9 mouse cellular contexts compared by ENCODE assay signal in genomic region chr12:24741535-24741934, GRCm38 (mm10). TPM values are rescaled to one million over a fixed set of nuclear protein-coding genes. Genes with fewer than 3 reads are reported as not detected.
DNase-seq lines count a peak whose midpoint lies in the region; ATAC-seq and TF ChIP-seq lines count a peak whose summit lies in the region.
"Not testable (repeated sequence)": the region's sequence is repeated elsewhere in the genome, so short reads cannot be mapped to it uniquely, and the experiment has no call there.
"Had no signal": no experiment of that assay in that cellular context is flagged by ENCODE, and none has a peak within 500 bp of the region (broad histone marks: within the 10 kb centered on the region; RNA-seq: fewer than 3 reads in every experiment).

No protein-coding gene starts in this region.

- TF ChIP-seq CTCF in MEL (IDR thresholded peaks at IDR 0.05 in 2 of 3, conservative IDR thresholded peaks at IDR 0.05 in 1 of 3; ENCODE audit: control insufficient read depth in 1 of 3, insufficient read depth in 1 of 3, low read depth in 2 of 3, low read length in 3 of 3, poor library complexity in 1 of 3, severe bottlenecking in 1 of 3): peak; percentile 26 to 75 (median 42)
- TF ChIP-seq CTCF in gastrocnemius, adult 2 months (IDR thresholded peaks at IDR 0.05): peak; percentile 31; the same call in 1 of the 2 replicates
- 0 out of 2 replicates have a peak, but pooled peaks have one; percentile 17 for TF ChIP-seq CTCF in kidney, adult 2 months (conservative IDR thresholded peaks at IDR 0.05; ENCODE audit: insufficient read depth, insufficient read length, low read depth, low read length)
- peak; percentile 52 for TF ChIP-seq CTCF in lung, postnatal 0 days (IDR thresholded peaks at IDR 0.05)
- TF ChIP-seq CTCF in small intestine, adult 2 months (IDR thresholded peaks at IDR 0.05; ENCODE audit: extremely low read depth, insufficient read length, insufficient replicate concordance, low read depth, low read length): peak; percentile 16; the same call in 1 of the 2 replicates

- TF ChIP-seq EP300 in MEL (IDR thresholded peaks at IDR 0.05; ENCODE audit: low read depth in 1 of 2, low read length in 2 of 2); lung, postnatal 0 days (IDR thresholded peaks at IDR 0.05): not testable (repeated sequence)

- not testable (repeated sequence) for H3K9me3 ChIP-seq in MEL (replicated peaks; ENCODE audit: insufficient read depth, low read length); lung, postnatal 0 days (ENCODE audit: low read length)

- H3K9ac ChIP-seq in MEL (ENCODE audit: control insufficient read depth, low read depth, low read length, poor library complexity, severe bottlenecking); lung, postnatal 0 days (replicated peaks; ENCODE audit: low read depth): not testable (repeated sequence)

- not testable (repeated sequence) for H3K27me3 ChIP-seq in MEL (ENCODE audit: control insufficient read depth in 1 of 2, insufficient read depth in 2 of 2, low read length in 2 of 2); kidney, adult 2 months (replicated peaks; ENCODE audit: control insufficient read depth, insufficient read depth, low read length); lung, postnatal 0 days (replicated peaks; ENCODE audit: insufficient read depth, low read length); small intestine, adult 2 months (ENCODE audit: control insufficient read depth, insufficient read depth, low read length)

- not testable (repeated sequence) for H3K79me2 ChIP-seq in MEL (ENCODE audit: control insufficient read depth, insufficient read depth, low read length, poor library complexity)

- not testable (repeated sequence) for H3K36me3 ChIP-seq in MEL (ENCODE audit: control insufficient read depth in 1 of 2, insufficient read depth in 2 of 2, low read length in 2 of 2); kidney, adult 2 months (ENCODE audit: control insufficient read depth, insufficient read depth, low read length); lung, postnatal 0 days (ENCODE audit: insufficient read depth, low read length); small intestine, adult 2 months (ENCODE audit: control insufficient read depth, insufficient read depth, low read length)

- 77% methylated on average over 6 of the region's 6 CpGs for WGBS in kidney, adult 2 months
- 68% methylated on average over 6 of the region's 6 CpGs for WGBS in lung, postnatal 0 days
- WGBS in small intestine, adult 2 months: 81% methylated on average over 6 of the region's 6 CpGs

- ATAC-seq in lung, postnatal 0 days: not testable (repeated sequence)

- not testable (repeated sequence) for H3K4me1 ChIP-seq in MEL (ENCODE audit: control insufficient read depth in 1 of 2, insufficient read depth in 2 of 2, low read length in 2 of 2); kidney, adult 2 months (ENCODE audit: control insufficient read depth, insufficient read depth, low read length); lung, postnatal 0 days (ENCODE audit: insufficient read depth, low read depth, low read length); small intestine, adult 2 months (ENCODE audit: control insufficient read depth, insufficient read depth, insufficient read length, low read length)

- not testable (repeated sequence) for H3K27ac ChIP-seq in MEL (ENCODE audit: control insufficient read depth, low read depth, low read length); gastrocnemius, adult 2 months; kidney, adult 2 months (ENCODE audit: insufficient read depth, low read depth, low read length); lung, postnatal 0 days (ENCODE audit: low read length); small intestine, adult 2 months (ENCODE audit: insufficient read depth, low read depth, low read length)

- H3K4me3 ChIP-seq in MEL (ENCODE audit: control insufficient read depth in 1 of 2, insufficient read depth in 1 of 2, low read depth in 2 of 2, low read length in 2 of 2); gastrocnemius, adult 2 months; kidney, adult 2 months (ENCODE audit: insufficient read depth, low read depth, low read length); lung, postnatal 0 days (ENCODE audit: low read depth, low read length); small intestine, adult 2 months (ENCODE audit: low read depth, low read length): not testable (repeated sequence)

- peak; percentile 8 to 16 for DNase-seq in B cell, adult 2 months
- DNase-seq in MEL (ENCODE audit: low read depth, low spot score): peak; percentile 77
- DNase-seq in c-Kit-negative CD71-positive TER-119-positive erythroid progenitor cells, embryonic 14.5 days (ENCODE audit: low read depth, low spot score): peak; percentile 32
- not testable (repeated sequence) for DNase-seq in gastrocnemius, adult 2 months; kidney, adult 2 months; lung, postnatal 0 days (ENCODE audit: low spot score)

- peak; percentile 48 for TF ChIP-seq RAD21 in MEL (IDR thresholded peaks at IDR 0.05; ENCODE audit: low read depth, low read length)

- intact Hi-C loops in gastrocnemius, adult 2 months (cut with DNase I): not testable (repeated sequence)

- not testable (repeated sequence) for TF ChIP-seq POLR2A in MEL (IDR thresholded peaks at IDR 0.05; ENCODE audit: control insufficient read depth in 1 of 2, insufficient read depth in 1 of 2, low read depth in 1 of 2, low read length in 2 of 2, poor library complexity in 1 of 2); kidney, adult 2 months (IDR thresholded peaks at IDR 0.05; ENCODE audit: low read depth, low read length); small intestine, adult 2 months (IDR thresholded peaks at IDR 0.05; ENCODE audit: low read depth, low read length)

- H3K4me2 ChIP-seq in lung, postnatal 0 days (replicated peaks; ENCODE audit: low read depth, low read length): not testable (repeated sequence)

TF ChIP-seq in MEL, 35 proteins besides CTCF, POLR2A, EP300 and RAD21:
- TF ChIP-seq MXI1 (IDR thresholded peaks at IDR 0.05; ENCODE audit: low read depth, low read length) (peak; percentile 85), ZNF384 (IDR thresholded peaks at IDR 0.05; ENCODE audit: low read depth, low read length) (peak; percentile 77), MAX (IDR thresholded peaks at IDR 0.05; ENCODE audit: low read length) (peak; percentile 40; the same call in 1 of the 2 replicates), SMC3 (IDR thresholded peaks at IDR 0.05; ENCODE audit: low read depth, low read length) (peak; percentile 74), SIN3A (IDR thresholded peaks at IDR 0.05; ENCODE audit: low read length) (peak; percentile 43; the same call in 1 of the 2 replicates), ZC3H11A (IDR thresholded peaks at IDR 0.05; ENCODE audit: low read depth, low read length) (peak; percentile 36; the same call in 1 of the 2 replicates), MYC (IDR thresholded peaks at IDR 0.05; ENCODE audit: low read depth, low read length) (peak; percentile 69)

RNA-seq across cellular contexts. Expression of gene Rrm2, which starts 33.5 kb away (rescaled TPM):
- 81.2 and 88.2 TPM in 2 replicates for total RNA-seq in MEL (2012; rRNA removed)
- 100 to 1,000 TPM; 127 to 158 TPM for polyA plus RNA-seq in MEL (2012; ENCODE audit: insufficient read depth in 1 of 2, insufficient read length in 2 of 2, low read depth in 1 of 2, low replicate concordance in 2 of 2, missing spikeins in 1 of 2)
- 1 to 10 TPM in 1 of 2 experiments, under 1 TPM in 1; 0.89 to 1.1 TPM for total RNA-seq in gastrocnemius, adult 2 months (2021)
- polyA plus RNA-seq in kidney, adult 2 months (2012; rRNA removed): 1.3 and 1.6 TPM in 2 replicates
- 16.3 and 20.7 TPM in 2 replicates for polyA plus RNA-seq in lung, postnatal 0 days (2015; fragmentation: Nextera tagmentation; extraction: Ambion mirVana)
- 3.5 and 5.9 TPM in 2 replicates for polyA plus RNA-seq in small intestine, adult 2 months (2012; rRNA removed)

RNA-seq across cellular contexts. Expression of gene Cys1, which starts 59.9 kb away (rescaled TPM):
- total RNA-seq in MEL (2012; rRNA removed): not detected in 2 replicates
- polyA plus RNA-seq in MEL (2012; ENCODE audit: insufficient read depth in 1 of 2, insufficient read length in 2 of 2, low read depth in 1 of 2, low replicate concordance in 2 of 2, missing spikeins in 1 of 2): not detected
- total RNA-seq in gastrocnemius, adult 2 months (2021): 1 to 10 TPM; 1.8 to 2.7 TPM
- polyA plus RNA-seq in kidney, adult 2 months (2012; rRNA removed): 71.1 and 93.2 TPM in 2 replicates
- polyA plus RNA-seq in lung, postnatal 0 days (2015; fragmentation: Nextera tagmentation; extraction: Ambion mirVana): 1.7 and 2.3 TPM in 2 replicates
- polyA plus RNA-seq in small intestine, adult 2 months (2012; rRNA removed): 2.2 and 2.9 TPM in 2 replicates
- total RNA-seq: megakaryocyte-erythroid progenitor cell, adult 5-6 weeks had no signal
- polyA plus RNA-seq: CD4-positive, CD25-positive, alpha-beta regulatory T cell, adult 4 months had no signal

Comparison
In these comparisons a context has a peak if more than half of its experiments do, and no peak if none do; other contexts are left out.
1. RNA of gene Cys1, which starts 59.9 kb away (polyA plus RNA-seq): 71.1 to 93.2 TPM in kidney, adult 2 months; 2.2 to 2.9 TPM in small intestine, adult 2 months, 1.7 to 2.3 TPM in lung, postnatal 0 days and not detected in MEL; every median in the first group is over 10 times any median in the second.
2. Peak in every context shown above with its lines, with median percentiles within 50 percentile points of each other: CTCF ChIP-seq.